Comparison of ENCODE assay signal across 1 mouse cellular context in genomic region chr11:104609033-104609684, GRCm38 (mm10).
TF ChIP-seq lines count a peak whose summit lies in the region.

No protein-coding gene starts in this region.

TF ChIP-seq in MEL, 35 proteins besides CTCF, POLR2A, EP300 and RAD21 (continued from another document):
- TF ChIP-seq GATA1 (IDR thresholded peaks at IDR 0.05; ENCODE audit: low read depth, low read length) (peak; percentile 90), USF2 (IDR thresholded peaks at IDR 0.05; ENCODE audit: borderline replicate concordance in 1 of 2, insufficient read depth in 1 of 2, low read depth in 1 of 2, low read length in 2 of 2) (no peak), MXI1 (IDR thresholded peaks at IDR 0.05; ENCODE audit: low read depth, low read length) (no peak), ZMIZ1 (IDR thresholded peaks at IDR 0.05; ENCODE audit: low read depth, low read length) (no peak), ELF1 (IDR thresholded peaks at IDR 0.05; ENCODE audit: low read depth, low read length) (no peak), TAL1 (IDR thresholded peaks at IDR 0.05; ENCODE audit: low read length) (peak; percentile 76), TCF12 (IDR thresholded peaks at IDR 0.05; ENCODE audit: low read depth, low read length) (peak; percentile 86), ZKSCAN1 (IDR thresholded peaks at IDR 0.05; ENCODE audit: low read depth, low read length) (no peak), ZC3H11A (IDR thresholded peaks at IDR 0.05; ENCODE audit: low read depth, low read length) (no peak), SIN3A (IDR thresholded peaks at IDR 0.05; ENCODE audit: low read length) (no peak; the same call in 1 of the 2 replicates), MAX (IDR thresholded peaks at IDR 0.05; ENCODE audit: low read length) (no peak), POLR2AphosphoS2 (IDR thresholded peaks at IDR 0.05; ENCODE audit: low read length) (no peak), NRF1 (IDR thresholded peaks at IDR 0.05; ENCODE audit: insufficient read depth, low read depth, low read length, poor library complexity, severe bottlenecking) (no peak), TBP (IDR thresholded peaks at IDR 0.05; ENCODE audit: low read depth, low read length) (no peak), POLR2AphosphoS5 (IDR thresholded peaks at IDR 0.05; ENCODE audit: borderline replicate concordance, low read depth, low read length) (no peak), MEF2A (IDR thresholded peaks at IDR 0.05; ENCODE audit: extremely low read depth, insufficient replicate concordance, low read depth, low read length, poor library complexity, severe bottlenecking) (peak; percentile 77; the same call in 1 of the 2 replicates), CHD1 (IDR thresholded peaks at IDR 0.05; ENCODE audit: low read depth, low read length) (no peak), MYC (IDR thresholded peaks at IDR 0.05; ENCODE audit: low read depth, low read length) (no peak; the same call in 1 of the 2 replicates), BHLHE40 (IDR thresholded peaks at IDR 0.05; ENCODE audit: borderline replicate concordance, low read depth, low read length) (0 out of 2 replicates have a peak, but pooled peaks have one; percentile 26), RCOR1 (IDR thresholded peaks at IDR 0.05; ENCODE audit: low read depth, low read length) (peak; percentile 83), MAZ (IDR thresholded peaks at IDR 0.05; ENCODE audit: low read depth, low read length) (no peak), NELFE (IDR thresholded peaks at IDR 0.05; ENCODE audit: low read depth, low read length) (no peak), USF1 (IDR thresholded peaks at IDR 0.05; ENCODE audit: low read depth, low read length) (no peak), CHD2 (IDR thresholded peaks at IDR 0.05; ENCODE audit: low read length) (no peak), JUND (IDR thresholded peaks at IDR 0.05; ENCODE audit: low read depth, low read length) (no peak), MAFK (IDR thresholded peaks at IDR 0.05; ENCODE audit: borderline replicate concordance, low read depth, low read length) (no peak; the same call in 1 of the 2 replicates), MYB (IDR thresholded peaks at IDR 0.05; ENCODE audit: low read depth, low read length) (no peak), KAT2A (conservative IDR thresholded peaks at IDR 0.05; ENCODE audit: low read depth, low read length) (no peak), SMC3 (IDR thresholded peaks at IDR 0.05; ENCODE audit: low read depth, low read length) (no peak), HCFC1 (IDR thresholded peaks at IDR 0.05; ENCODE audit: low read depth, low read length) (no peak), ZNF384 (IDR thresholded peaks at IDR 0.05; ENCODE audit: low read depth, low read length) (peak; percentile 79)
